Mouse (Mus musculus): ENCODE measurements around the gene Gm12569.

Gene Gm12569

DNA sequence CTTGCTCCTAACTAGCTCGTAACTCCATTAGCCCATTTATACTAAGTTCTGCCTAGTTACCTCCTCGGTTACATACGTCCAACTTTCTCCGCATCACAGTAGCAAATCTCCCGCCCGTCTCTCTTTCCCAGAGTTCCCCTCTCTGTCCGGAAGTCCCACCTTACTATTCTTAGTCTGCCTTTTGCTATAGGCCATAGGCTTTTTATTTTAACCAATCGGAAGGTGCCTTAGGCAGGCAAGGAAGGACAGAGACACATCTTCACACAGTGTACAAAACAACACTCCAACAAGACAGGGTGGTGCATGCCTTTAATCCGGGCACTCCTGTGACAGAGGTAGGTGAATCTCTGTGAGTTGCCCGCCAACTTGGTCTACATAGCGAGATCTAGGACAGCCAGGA is at the start of gene Gm12569:
Gm12569 (plus strand) TSS at position 166 of the 400 bp plus-strand sequence.
- in situ Hi-C loops (cut with MseI, MboI) = no loop called here

- in situ Hi-C loops (cut with MseI, MboI) = no loop called here
Observed at GRCm38 (mm10) chr11:51202726-51203125, 17.5 kb upstream of the Gm12569 start.

- in situ Hi-C loops (cut with MseI, MboI) = no loop called here
Observed at GRCm38 (mm10) chr11:51207758-51208157, 12.5 kb upstream of the Gm12569 start.

DNA sequence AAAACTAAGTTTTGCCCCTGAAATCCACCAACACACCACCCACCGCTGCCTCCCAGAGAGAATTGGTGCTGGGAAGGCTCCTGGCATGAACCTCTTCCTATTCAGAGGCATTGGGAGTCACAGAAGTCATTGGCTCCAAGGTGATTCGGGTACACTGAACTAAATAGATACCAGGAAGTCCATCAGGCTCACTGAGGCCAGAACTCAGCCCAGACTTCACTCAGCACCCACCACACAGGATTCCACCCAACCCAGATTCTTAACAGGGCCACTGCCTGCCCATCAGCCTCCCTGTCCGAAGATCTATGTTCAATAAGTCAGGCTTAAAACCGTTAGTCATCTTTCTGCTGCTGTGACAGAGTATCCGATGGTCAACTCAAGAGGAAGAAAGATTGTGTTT is 8.8 kb upstream of the Gm12569 start:
- in situ Hi-C loops (cut with MseI, MboI) = no loop called here

- in situ Hi-C loops (cut with MseI, MboI) = no loop called here
Observed at GRCm38 (mm10) chr11:51214021-51214420, 6.3 kb upstream of the Gm12569 start.

DNA sequence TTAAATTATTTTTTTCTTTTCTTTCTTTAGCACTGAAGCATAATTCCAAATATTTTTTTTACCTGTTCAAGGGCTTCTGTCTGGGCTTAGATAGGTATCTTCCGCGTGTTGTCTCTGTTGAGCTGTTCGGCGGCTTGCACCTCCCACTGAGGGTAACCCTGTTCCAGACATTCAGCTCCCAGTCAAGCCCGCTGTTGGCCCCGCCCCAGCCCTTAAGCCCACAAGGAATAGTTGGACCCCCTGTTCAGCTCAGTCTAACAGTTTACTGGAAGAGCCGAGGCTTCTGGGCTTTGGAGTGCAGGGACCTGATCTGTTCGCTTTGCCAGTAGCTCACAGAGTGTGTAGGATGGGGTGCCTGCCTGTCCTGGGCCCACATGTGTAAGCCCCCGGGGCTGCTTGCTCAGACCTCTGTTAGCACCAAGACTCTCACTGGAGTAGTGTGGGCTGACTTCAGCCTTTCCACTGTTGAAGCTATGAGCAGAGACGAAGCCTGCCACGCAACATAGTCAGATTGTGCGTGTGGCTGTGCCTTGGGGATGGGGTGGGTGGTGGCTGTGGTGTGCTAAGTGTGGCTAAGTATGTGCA is 785 bp upstream of the Gm12569 start:
- in situ Hi-C loops (cut with MseI, MboI) = no loop called here

- in situ Hi-C loops (cut with MseI, MboI) = no loop called here
Observed at GRCm38 (mm10) chr11:51227104-51227503, 6.8 kb downstream of the Gm12569 start.

DNA sequence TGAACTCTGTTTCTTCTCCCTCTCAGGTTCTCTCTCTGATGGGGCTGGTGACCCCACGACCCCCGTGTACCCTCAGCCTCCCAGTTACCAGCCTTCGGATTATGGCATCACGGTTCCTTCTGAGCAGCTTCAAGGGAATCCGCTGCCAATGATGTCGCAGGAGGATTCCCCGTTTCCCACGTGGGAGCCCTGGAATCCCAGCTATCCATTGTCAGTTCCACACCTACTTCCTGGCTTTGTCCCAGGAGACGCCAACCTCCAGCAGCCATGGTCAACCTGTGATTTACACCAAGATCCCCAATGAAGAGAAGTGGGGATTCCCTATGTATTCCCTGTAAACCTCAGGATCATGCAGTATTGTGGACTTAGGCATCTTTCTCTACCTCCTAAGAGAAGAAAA is 14.4 kb downstream of the Gm12569 start:
- in situ Hi-C loops (cut with MseI, MboI) = no loop called here

- in situ Hi-C loops (cut with MseI, MboI) = no loop called here
Observed at GRCm38 (mm10) chr11:51242897-51243296, 22.6 kb downstream of the Gm12569 start.

- in situ Hi-C loops (cut with MseI, MboI) = no loop called here
Observed at GRCm38 (mm10) chr11:51257006-51257405, 36.7 kb downstream of the Gm12569 start.

- in situ Hi-C loops (cut with MseI, MboI) = no loop called here
Observed at GRCm38 (mm10) chr11:51261680-51262219, 41.5 kb downstream of the Gm12569 start, which contains the start of gene Clk4. Gene Clk4 (plus strand): TSS chr11:51261730.

- in situ Hi-C loops (cut with MseI, MboI) = no loop called here
Observed at GRCm38 (mm10) chr11:51262342-51263285, 42.3 kb downstream of the Gm12569 start, which contains the start of gene BC049762. Gene BC049762 (minus strand): TSS chr11:51263046.

DNA sequence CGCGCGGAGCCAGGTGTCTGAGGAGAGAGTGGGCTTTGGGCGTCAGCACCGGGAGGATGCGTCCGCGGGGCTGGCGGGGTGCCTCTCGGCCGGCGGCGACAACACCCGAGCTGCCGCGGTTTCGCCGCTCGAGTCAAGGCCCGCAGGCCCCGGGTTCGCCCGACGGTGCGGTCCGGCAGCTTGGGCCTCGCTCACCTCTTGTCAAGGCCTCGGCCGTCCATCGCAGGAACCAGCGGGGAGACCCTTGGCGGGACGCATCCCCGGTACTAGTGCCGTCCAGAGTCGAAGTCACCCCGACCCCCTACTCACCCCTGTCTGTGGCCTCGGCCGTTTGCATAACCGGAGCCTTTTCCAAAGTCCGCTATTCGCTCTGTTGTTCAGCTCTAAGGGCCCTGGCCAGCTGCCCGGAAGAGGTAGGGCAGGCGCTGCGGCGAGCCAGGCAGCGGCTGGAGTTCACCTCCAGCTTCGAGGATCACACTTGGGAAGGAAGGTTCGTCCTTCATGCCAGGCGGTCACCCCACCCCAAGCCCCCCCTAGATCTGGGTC is 43.1 kb downstream of the Gm12569 start:
- in situ Hi-C loops (cut with MseI, MboI) = no loop called here

GRCm38 (mm10) chr11:51264352-51264751 is 44.1 kb downstream of the Gm12569 start:
- in situ Hi-C loops (cut with MseI, MboI) = no loop called here

DNA sequence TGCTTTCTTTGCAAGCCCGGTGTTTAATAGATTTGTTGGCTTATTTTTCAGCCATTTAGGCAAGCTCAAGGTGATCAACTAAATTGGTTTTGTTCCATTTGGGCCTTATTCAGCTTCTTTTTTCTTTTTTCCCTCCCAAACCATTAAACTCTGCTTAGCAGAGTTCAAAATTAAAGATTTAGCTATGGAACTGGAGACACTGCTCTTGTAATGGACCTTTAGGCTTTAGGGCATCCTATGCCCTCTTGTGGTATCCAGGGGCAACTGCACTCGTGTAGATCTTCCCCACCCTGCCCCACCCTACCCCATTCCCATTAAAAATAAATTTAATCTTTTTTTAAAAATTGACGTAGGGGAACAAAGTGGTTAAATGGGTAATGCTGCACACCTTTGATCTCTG is 45.1 kb downstream of the Gm12569 start:
- in situ Hi-C loops (cut with MseI, MboI) = no loop called here

- in situ Hi-C loops (cut with MseI, MboI) = no loop called here
Observed at GRCm38 (mm10) chr11:51274418-51274817, 54.1 kb downstream of the Gm12569 start.

All from mouse trophoblast stem cell (cell line).